ENCODE assay signal across 10 mouse cellular contexts in the genomic region with DNA sequence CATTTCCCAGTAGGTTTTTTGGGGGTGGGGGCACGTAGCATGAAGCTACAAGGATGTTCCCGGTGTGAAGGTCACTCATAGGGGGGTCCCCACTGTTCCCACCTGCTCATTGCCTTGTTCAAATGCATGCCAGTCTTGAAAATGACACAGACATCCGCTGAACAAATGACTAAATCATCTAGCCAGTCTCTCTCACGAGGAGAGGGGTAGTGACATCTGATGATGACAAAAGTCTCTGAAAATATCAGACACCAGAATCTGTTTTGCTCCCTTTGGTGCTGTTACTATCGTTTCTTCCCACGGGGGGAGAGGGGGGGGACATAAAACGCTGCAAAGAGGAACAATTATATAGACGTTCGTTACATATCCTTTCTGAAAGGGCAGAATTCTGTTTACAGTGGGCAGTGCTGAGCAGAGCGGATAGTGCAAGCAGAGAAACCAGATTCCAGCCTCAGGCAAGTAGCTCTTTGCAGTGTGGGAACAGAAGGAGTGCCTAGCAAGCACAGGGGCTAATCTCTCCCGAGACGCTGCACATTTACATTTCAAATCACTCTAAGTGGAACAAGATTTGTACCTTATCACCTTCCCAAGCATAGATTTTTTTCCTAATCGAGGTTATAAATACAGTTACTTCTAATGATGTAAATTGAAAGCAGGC.
DNase-seq lines count a peak whose midpoint lies in the region; ATAC-seq and TF ChIP-seq lines count a peak whose summit lies in the region.
"Had no signal": no experiment of that assay in that cellular context is flagged by ENCODE, and none has a peak within 500 bp of the region (broad histone marks: within the 10 kb centered on the region; RNA-seq: fewer than 3 reads in every experiment).

No protein-coding gene starts in this region.

- H3K36me3 ChIP-seq in limb, embryonic 13.5 days = no peaks in the 10 kb centered on the region
- no peaks in the 10 kb centered on the region for H3K36me3 ChIP-seq in limb, embryonic 10.5 days
- no peaks in the 10 kb centered on the region for H3K36me3 ChIP-seq in embryonic facial prominence, embryonic 14.5 days (ENCODE audit: control insufficient read depth, insufficient read depth, low read length)
- no peaks in the 10 kb centered on the region for H3K36me3 ChIP-seq in hindbrain, embryonic 15.5 days
- no peaks in the 10 kb centered on the region for H3K36me3 ChIP-seq in stomach, postnatal 0 days (ENCODE audit: control insufficient read depth, insufficient read depth, low read length)

- no peak overlapping the region for H3K4me3 ChIP-seq in limb, embryonic 13.5 days
- H3K4me3 ChIP-seq in limb, embryonic 10.5 days = no peak overlapping the region
- no peak overlapping the region for H3K4me3 ChIP-seq in embryonic facial prominence, embryonic 14.5 days (ENCODE audit: low read depth, low read length)
- no peak overlapping the region for H3K4me3 ChIP-seq in hindbrain, embryonic 15.5 days
- no peak overlapping the region for H3K4me3 ChIP-seq in stomach, postnatal 0 days (ENCODE audit: low read depth, low read length)

- peaks cover 11% of the 10 kb centered on the region; the same call in 1 of the 2 replicates for H3K4me1 ChIP-seq in limb, embryonic 13.5 days
- peaks cover 14% of the 10 kb centered on the region for H3K4me1 ChIP-seq in limb, embryonic 10.5 days
- H3K4me1 ChIP-seq in embryonic facial prominence, embryonic 14.5 days (ENCODE audit: control insufficient read depth, insufficient read depth, low read length) = peaks cover 10% of the 10 kb centered on the region
- peaks cover 13% of the 10 kb centered on the region for H3K4me1 ChIP-seq in hindbrain, embryonic 15.5 days (replicated peaks)
- H3K4me1 ChIP-seq in stomach, postnatal 0 days (replicated peaks; ENCODE audit: control insufficient read depth, insufficient read depth) = no peaks in the 10 kb centered on the region

- TF ChIP-seq CTCF in stomach, postnatal 0 days (IDR thresholded peaks at IDR 0.05; ENCODE audit: low read depth) = no peak

- no peak for TF ChIP-seq EP300 in stomach, postnatal 0 days (optimal IDR thresholded peaks at IDR 0.05)

- no peaks in the 10 kb centered on the region for H3K9me3 ChIP-seq in limb, embryonic 13.5 days
- no peaks in the 10 kb centered on the region for H3K9me3 ChIP-seq in limb, embryonic 10.5 days (replicated peaks)
- H3K9me3 ChIP-seq in embryonic facial prominence, embryonic 14.5 days (ENCODE audit: control insufficient read depth, low read length) = no peaks in the 10 kb centered on the region
- H3K9me3 ChIP-seq in hindbrain, embryonic 15.5 days = no peaks in the 10 kb centered on the region
- no peaks in the 10 kb centered on the region for H3K9me3 ChIP-seq in stomach, postnatal 0 days (ENCODE audit: control insufficient read depth, low read length)

- 40% methylated on average over 13 of the region's 13 CpGs for WGBS in limb, embryonic 13.5 days
- WGBS in limb, embryonic 10.5 days = 55% methylated on average over 13 of the region's 13 CpGs
- WGBS in embryonic facial prominence, embryonic 14.5 days = 20% methylated on average over 13 of the region's 13 CpGs
- 28% methylated on average over 13 of the region's 13 CpGs for WGBS in hindbrain, embryonic 15.5 days
- WGBS in stomach, postnatal 0 days = 40% methylated on average over 13 of the region's 13 CpGs

- peak overlapping the region; percentile 1; the same call in 1 of the 2 replicates for H3K4me2 ChIP-seq in limb, embryonic 13.5 days (replicated peaks)
- peak overlapping the region; percentile 43 for H3K4me2 ChIP-seq in embryonic facial prominence, embryonic 14.5 days (ENCODE audit: low read depth, low read length)
- peak overlapping the region; percentile 26 for H3K4me2 ChIP-seq in hindbrain, embryonic 15.5 days
- H3K4me2 ChIP-seq in stomach, postnatal 0 days (replicated peaks; ENCODE audit: low read depth) = no peak overlapping the region; the same call in 1 of the 2 replicates
- H3K4me2 ChIP-seq: liver, embryonic 11.5 days had no signal

- DNase-seq in limb, embryonic 10.5 days (ENCODE audit: low spot score) = no peak
- DNase-seq in embryonic facial prominence, embryonic 14.5 days (ENCODE audit: low spot score) = peak; percentile 73
- DNase-seq in stomach, postnatal 0 days (ENCODE audit: low spot score) = no peak
- DNase-seq in gastrocnemius, postnatal 10 days = no peak
- DNase-seq: gastrocnemius, postnatal 36 days; right cerebral cortex, postnatal 14 days had no signal

- no peak for ATAC-seq in limb, embryonic 13.5 days (ENCODE audit: low FRiP score, low read depth)
- peak; percentile 80 for ATAC-seq in embryonic facial prominence, embryonic 14.5 days (ENCODE audit: low read depth)
- ATAC-seq in hindbrain, embryonic 15.5 days (ENCODE audit: low FRiP score, low read depth) = peak; percentile 82; the same call in 1 of the 2 replicates
- peak; percentile 26; the same call in 1 of the 2 replicates for ATAC-seq in stomach, postnatal 0 days (ENCODE audit: low FRiP score, low TSS enrichment)
- no peak for ATAC-seq in megakaryocyte-erythroid progenitor cell, adult 5-6 weeks (replicated peaks; ENCODE audit: low FRiP score, low TSS enrichment, poor library complexity, severe bottlenecking)

- H3K27ac ChIP-seq in limb, embryonic 13.5 days = no peak overlapping the region
- H3K27ac ChIP-seq in limb, embryonic 10.5 days = no peak overlapping the region
- no peak overlapping the region for H3K27ac ChIP-seq in embryonic facial prominence, embryonic 14.5 days (replicated peaks; ENCODE audit: low read depth, low read length)
- H3K27ac ChIP-seq in hindbrain, embryonic 15.5 days (replicated peaks) = peak overlapping the region; percentile 52
- H3K27ac ChIP-seq in stomach, postnatal 0 days (replicated peaks) = no peak overlapping the region

- H3K27me3 ChIP-seq in limb, embryonic 13.5 days = no peaks in the 10 kb centered on the region
- H3K27me3 ChIP-seq in limb, embryonic 10.5 days (ENCODE audit: low read depth, poor library complexity, severe bottlenecking) = no peaks in the 10 kb centered on the region
- H3K27me3 ChIP-seq in embryonic facial prominence, embryonic 14.5 days (replicated peaks; ENCODE audit: control insufficient read depth, insufficient read depth, low read length) = no peaks in the 10 kb centered on the region
- no peaks in the 10 kb centered on the region for H3K27me3 ChIP-seq in hindbrain, embryonic 15.5 days
- no peaks in the 10 kb centered on the region for H3K27me3 ChIP-seq in stomach, postnatal 0 days (ENCODE audit: control insufficient read depth, insufficient read depth, low read length)

- no peak overlapping the region for H3K9ac ChIP-seq in limb, embryonic 13.5 days
- no peak overlapping the region for H3K9ac ChIP-seq in embryonic facial prominence, embryonic 14.5 days (ENCODE audit: low read depth, low read length)
- H3K9ac ChIP-seq in hindbrain, embryonic 15.5 days = no peak overlapping the region
- no peak overlapping the region for H3K9ac ChIP-seq in stomach, postnatal 0 days (ENCODE audit: low read length)

Comparison
In these comparisons a context has a peak if more than half of its experiments do, and no peak if none do; other contexts are left out.
1. ATAC-seq: peak in embryonic facial prominence, embryonic 14.5 days (single experiment), hindbrain, embryonic 15.5 days (single experiment) and stomach, postnatal 0 days (single experiment); none in limb, embryonic 13.5 days (single experiment) and megakaryocyte-erythroid progenitor cell, adult 5-6 weeks (single experiment).